Mouse (Mus musculus): ENCODE data around the gene 1600015I10Rik. TPM values are rescaled to one million over a fixed set of nuclear protein-coding genes. Genes with fewer than 3 reads are reported as not detected.
A peak's percentile ranks its signal among the peaks of the same experiment; 100 is the strongest.
"Not testable (repeated sequence)": the region's sequence is repeated elsewhere in the genome, so short reads cannot be mapped to it uniquely, and the experiment has no call there.

Gene 1600015I10Rik
- not detected for total RNA-seq (2021)
- long read RNA-seq, experiment 1 = 0 reads
- long read RNA-seq, experiment 2 = 0 reads

- DNase-seq (ENCODE audit: low spot score in 2 of 2) = no peak
Measured at GRCm38 (mm10) chr6:48929595-48929994, at the start of gene 1600015I10Rik. TSS of gene 1600015I10Rik (plus strand) at chr6:48929895.

DNA sequence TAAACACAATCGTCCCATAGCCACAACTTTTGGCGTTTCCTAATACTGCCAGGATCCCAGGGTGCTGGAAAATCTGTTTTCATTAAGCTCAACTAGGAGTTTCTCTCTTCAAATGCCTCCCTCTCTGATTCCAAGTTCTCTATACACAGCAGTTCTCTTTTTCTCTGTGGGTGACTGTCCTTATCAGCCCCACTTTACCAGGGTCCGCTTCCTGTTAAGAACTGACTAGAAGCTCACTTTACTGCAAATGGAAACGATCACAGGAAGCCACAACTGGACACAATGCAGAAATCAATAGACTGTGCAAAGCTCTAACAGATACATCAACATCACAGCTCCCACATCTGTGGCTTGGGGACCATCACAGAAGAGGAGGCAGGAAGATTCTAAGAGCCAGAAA lies 35.5 kb upstream of the 1600015I10Rik start:
- no peak for DNase-seq (ENCODE audit: low spot score in 2 of 2)

DNA sequence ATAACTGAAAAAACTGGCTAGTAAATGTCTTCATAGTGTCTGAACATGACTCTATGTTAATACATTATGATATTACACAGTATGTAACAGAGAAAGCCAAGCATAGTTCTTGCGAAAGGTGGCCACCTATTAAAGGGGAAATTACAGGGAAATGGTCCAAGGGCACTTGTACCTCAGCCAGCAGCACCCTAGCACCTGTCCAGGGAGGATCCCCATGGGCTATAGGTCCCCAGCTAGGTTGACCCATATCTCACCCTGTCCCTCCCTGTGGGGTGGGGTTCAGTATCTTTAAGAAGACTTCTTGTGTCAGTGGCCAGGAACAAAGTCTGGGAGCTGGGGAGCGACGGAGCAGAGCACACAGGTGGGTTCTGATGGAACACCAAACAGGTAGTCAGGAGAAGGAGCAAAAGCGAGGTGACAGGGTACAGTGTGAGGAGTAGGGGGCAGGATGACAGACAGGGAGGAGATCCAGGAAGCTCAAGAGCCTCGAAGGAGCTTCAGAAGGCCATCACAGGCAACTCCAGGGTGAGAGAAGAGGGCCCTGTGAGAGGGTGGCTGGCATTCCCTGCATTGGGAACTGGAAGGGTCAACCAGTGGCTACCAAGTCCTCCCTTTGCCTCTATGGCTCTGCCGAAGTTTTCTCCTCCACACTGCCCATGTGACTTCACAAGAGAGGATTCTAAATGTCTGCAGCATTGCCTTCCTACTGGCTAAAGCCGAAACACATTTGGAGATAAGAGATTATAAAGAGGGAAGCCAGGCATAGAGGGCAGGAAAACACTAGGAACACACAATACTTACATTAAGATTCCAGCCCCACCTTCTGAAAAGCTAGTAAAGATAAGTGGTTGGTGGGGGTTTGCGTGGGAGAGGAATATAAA lies 34.5 kb upstream of the 1600015I10Rik start:
- DNase-seq (ENCODE audit: low spot score in 2 of 2) = no peak

DNA sequence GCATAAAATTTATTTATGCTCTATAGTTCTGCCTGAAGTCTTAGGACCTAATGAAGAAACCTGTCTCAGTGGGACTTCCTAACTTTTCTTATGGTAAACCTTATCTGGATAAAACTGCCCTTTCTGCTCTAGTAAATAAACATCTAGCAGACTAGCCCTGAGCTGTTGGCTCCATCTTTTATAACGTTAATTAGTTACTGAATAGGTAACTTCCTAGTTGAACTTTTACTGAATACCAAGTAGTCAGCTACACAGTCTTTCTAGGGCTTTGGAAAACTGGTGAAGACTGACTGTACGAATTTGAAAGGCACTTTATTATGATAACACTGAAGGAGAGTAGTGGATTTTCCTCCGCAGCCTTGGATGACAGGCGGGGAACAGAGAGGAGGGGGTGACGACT lies 33.8 kb upstream of the 1600015I10Rik start:
- no peak for DNase-seq (ENCODE audit: low spot score in 2 of 2)

- no peak for DNase-seq (ENCODE audit: low spot score in 2 of 2)
Measured at GRCm38 (mm10) chr6:48896956-48897355, 32.7 kb upstream of the 1600015I10Rik start.

DNA sequence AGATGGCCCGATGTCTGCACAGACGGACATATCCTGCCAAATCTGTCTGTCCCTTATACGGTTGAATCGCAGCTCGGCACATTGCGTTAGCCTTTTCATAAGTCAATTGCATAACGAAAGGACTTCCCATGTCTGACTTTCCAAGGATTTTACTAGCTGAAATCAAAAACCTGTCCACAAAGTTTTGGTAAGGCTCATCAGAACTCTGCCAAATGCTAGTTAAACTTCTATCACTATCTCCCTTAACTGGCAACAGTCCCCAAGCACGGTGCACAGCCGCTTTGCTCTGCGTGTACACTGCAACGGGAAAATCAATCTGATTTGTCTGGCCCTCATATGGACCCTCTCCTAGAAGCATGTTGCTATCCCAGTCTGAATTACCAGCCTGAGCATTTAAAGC lies 28.4 kb upstream of the 1600015I10Rik start:
- not testable (repeated sequence) for DNase-seq (ENCODE audit: low spot score in 2 of 2)

GRCm38 (mm10) chr6:48902511-48903406 lies 26.9 kb upstream of the 1600015I10Rik start:
- DNase-seq (ENCODE audit: low spot score in 2 of 2) = no peak

- DNase-seq (ENCODE audit: low spot score in 2 of 2) = no peak
Measured at GRCm38 (mm10) chr6:48903437-48903836, 26.3 kb upstream of the 1600015I10Rik start.

DNA sequence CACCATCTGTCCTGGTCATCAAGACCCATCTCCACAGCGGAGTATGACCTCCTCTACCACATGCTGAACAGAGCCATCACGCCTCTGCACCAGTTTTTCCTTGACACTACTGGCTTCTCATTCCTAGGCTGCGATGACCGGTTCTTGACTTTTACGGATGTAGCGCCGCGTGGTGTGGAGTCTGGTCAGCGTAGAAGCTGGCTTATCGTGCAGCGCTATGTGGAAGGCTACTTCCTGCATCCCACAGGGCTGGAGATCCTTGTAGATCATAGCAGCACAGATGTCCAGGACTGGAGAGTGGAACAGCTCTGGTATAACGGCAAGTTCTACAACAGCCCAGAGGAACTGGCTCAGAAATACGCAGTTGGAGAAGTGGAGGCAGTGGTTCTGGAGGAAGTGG lies 24.1 kb upstream of the 1600015I10Rik start:
- DNase-seq (ENCODE audit: low spot score in 2 of 2) = no peak

DNA sequence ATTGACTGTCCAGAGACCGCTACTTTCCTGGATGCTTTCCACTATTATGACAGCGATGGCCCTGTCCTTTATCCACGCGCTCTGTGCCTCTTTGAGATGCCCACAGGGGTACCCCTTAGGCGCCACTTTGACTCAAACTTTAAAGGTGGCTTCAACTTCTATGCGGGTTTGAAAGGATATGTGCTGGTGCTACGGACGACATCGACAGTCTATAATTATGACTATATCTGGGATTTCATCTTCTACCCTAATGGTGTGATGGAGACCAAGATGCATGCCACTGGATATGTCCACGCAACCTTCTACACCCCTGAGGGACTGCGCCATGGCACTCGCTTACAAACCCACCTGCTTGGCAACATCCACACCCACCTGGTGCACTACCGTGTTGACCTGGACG lies 23.3 kb upstream of the 1600015I10Rik start:
- DNase-seq (ENCODE audit: low spot score in 2 of 2) = no peak

- DNase-seq (ENCODE audit: low spot score in 2 of 2) = no peak
Measured at GRCm38 (mm10) chr6:48909229-48909628, 20.5 kb upstream of the 1600015I10Rik start.

DNA sequence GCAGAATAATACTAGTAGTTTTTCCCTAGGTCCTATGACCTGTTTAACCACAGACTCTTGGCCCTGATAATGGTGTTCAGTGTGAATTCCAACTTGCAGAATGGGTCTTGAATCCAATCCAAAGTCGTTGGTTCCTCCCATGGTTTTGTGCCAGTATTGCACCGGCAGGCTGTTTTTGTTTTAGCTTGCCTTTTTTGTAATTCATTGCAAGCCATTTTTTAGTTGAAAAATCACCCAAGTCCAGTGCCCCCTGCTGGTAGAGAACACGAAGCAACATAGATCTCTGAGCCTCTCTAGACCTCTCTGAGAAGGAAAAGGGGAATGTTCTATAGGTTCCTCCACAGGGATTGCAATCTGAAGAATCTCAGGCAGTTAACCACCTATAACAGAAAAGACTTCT lies 17.7 kb upstream of the 1600015I10Rik start:
- DNase-seq (ENCODE audit: low spot score in 2 of 2) = no peak

DNA sequence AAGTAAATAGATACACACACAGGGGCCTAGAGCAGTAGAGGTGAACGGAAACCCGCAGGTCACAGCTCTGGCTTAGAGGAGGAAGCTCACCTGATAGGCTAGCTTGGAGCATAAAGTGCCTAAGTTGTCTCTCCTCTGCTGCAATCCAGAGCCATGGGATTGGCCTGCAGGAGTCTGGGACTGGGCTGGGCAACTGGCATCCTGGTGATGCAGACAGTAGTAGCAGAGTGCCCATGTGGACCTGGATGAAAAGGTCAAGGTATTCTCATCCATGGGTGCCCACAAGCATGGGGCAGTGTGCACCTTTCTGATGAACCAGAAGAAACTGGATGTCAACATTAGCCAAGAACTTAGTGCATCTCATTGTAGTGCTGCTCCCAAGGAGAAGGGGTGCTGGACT lies 16.1 kb upstream of the 1600015I10Rik start:
- no peak for DNase-seq (ENCODE audit: low spot score in 2 of 2)

DNA sequence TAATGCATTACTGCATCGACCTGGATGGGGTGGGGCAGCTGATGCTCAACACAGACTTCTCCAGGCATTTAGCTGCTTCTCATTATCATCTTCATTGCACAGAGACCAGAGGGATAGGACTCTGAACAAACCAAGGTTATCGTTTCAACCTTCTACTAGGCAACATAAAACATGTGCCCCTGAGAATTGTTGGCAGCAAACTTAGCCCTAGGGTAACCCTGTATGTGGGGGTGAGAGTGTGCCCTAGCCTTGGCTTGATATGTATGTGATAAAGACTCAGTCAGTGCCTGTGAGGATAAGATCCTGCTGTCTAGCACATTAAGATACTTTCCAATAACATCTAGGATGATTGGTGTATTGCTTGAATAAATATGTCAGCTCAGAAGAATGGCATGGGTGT lies 19.9 kb downstream of the 1600015I10Rik start:
- no peak for DNase-seq (ENCODE audit: low spot score in 2 of 2)

- no peak for DNase-seq (ENCODE audit: low spot score in 2 of 2)
Measured at GRCm38 (mm10) chr6:48950676-48951075, 21.0 kb downstream of the 1600015I10Rik start.

DNA sequence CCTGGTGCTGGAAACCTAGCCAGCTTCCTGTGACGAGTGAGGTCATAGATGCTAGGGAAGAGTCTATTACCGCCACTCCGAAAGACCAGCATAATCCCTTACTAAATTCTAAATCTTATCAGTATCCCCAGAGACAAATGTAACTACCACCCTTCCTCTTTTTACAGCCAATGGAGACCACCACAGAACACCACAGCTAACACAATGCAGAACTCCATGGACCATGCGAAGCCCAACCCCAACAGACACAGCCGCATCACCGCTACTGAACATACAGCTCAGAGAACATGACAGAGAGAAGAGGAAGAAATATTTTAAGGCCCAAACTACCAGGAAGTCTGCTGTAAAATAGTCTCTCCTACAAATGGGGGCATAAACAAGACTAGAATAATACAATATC lies 21.9 kb downstream of the 1600015I10Rik start:
- DNase-seq (ENCODE audit: low spot score in 2 of 2) = no peak

- DNase-seq (ENCODE audit: low spot score in 2 of 2) = no peak
Measured at GRCm38 (mm10) chr6:48953220-48953619, 23.5 kb downstream of the 1600015I10Rik start.

- DNase-seq (ENCODE audit: low spot score in 2 of 2) = no peak
Measured at GRCm38 (mm10) chr6:48954211-48954610, 24.5 kb downstream of the 1600015I10Rik start.

DNA sequence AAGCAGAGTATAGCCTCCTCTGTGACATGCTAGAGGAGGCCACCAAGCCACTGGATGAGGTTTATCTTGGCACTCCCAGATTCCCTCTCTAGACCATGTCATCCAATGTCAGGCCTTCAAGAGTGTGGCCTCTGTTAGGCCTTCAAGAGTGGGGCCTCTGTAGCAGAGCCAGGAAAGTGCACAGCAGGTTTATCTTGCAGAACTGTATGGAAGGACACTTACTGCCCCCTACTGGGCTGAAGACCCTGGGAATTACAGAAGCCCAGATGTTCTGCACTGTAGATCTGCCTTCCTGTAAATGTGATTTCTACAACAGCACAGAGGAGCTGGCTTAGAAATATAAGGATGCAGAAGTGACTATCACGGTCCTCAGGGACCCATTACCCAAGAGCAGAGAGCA lies 25.3 kb downstream of the 1600015I10Rik start:
- DNase-seq (ENCODE audit: low spot score in 2 of 2) = peak in 1 of 2 experiments; percentile 47

GRCm38 (mm10) chr6:48956785-48957184 lies 27.1 kb downstream of the 1600015I10Rik start:
- no peak for DNase-seq (ENCODE audit: low spot score in 2 of 2)

DNA sequence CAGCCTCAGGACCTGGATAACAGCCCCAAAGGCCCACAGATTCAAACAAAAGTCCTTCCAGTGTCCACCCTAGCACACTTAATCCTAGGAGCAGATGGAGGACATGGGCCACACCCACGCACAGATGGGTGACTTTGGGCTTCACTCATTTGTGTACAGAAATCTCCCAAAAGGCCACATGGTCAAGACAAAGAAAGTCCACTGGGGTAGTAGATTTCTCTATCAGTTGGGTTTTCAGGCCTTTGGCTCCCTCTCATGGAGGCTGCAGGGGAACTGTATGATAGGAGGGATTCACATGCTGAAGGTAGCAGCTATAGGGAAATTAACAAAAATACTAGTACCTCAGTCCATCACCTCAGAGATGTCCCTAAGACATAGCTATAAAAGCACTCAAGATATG lies 28.4 kb downstream of the 1600015I10Rik start:
- DNase-seq (ENCODE audit: low spot score in 2 of 2) = no peak

DNA sequence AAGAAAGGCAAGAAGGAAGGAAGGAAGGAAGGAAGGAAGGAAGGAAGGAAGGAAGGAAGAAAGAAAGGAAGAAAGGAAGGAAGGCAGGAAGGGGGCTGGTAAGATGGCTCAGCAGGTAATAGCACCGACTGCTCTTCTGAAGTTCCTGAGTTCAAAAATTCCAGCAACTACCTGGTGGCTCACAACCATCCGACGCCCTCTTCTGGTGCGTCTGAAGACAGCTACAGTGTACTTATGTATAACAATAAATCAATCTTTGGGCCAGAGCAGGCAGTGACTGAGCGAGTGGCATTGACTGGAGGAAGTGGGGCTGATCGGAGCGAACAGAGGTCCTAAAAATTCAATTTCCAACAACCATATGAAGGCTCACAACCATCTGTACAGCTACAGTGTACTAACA lies 29.5 kb downstream of the 1600015I10Rik start:
- not testable (repeated sequence) for DNase-seq (ENCODE audit: low spot score in 2 of 2)

Data from adrenal gland, postnatal 4 days (tissue).